Mouse (Mus musculus): ENCODE measurements around the gene Ikzf1. TPM values are rescaled to one million over a fixed set of nuclear protein-coding genes. Genes with fewer than 3 reads are reported as not detected.

The Ikzf1 gene
- polyA plus RNA-seq, 1 experiment: 645 TPM

DNA sequence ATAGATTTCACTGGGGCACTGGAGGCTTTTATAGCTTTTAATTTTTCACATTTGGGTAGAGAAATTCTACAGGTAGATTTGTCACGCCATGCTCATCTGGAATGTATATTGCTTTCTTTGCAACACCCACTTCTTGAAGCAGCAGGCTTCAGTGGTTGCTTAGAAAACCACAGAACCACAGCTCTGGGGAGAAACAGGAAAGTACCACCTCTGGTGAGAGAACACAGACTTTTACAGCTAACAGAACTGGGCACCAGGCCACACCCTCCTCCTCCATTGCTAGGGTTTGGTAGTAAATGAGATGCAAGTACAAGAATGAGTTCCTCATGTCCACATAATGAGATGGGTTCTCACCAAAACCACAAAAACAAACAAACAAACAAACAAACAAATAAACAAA, 81.3 kb downstream of the Ikzf1 start:
- Histone ChIP-seq H3K4me3 (ENCODE audit: control insufficient read depth, insufficient read depth, low read length) (no peak overlapping the region), H3K36me3 (ENCODE audit: control insufficient read depth, insufficient read depth, low read length) (peaks cover 84% of the 10 kb centered on the region), H3K27me3 (ENCODE audit: control insufficient read depth, insufficient read depth, low read length) (no peaks in the 10 kb centered on the region), H3K4me1 (replicated peaks; ENCODE audit: control insufficient read depth, insufficient read depth, low read length) (peaks cover 13% of the 10 kb centered on the region), H3K27ac (ENCODE audit: control insufficient read depth, insufficient read depth, low read length) (no peak overlapping the region)
- TF ChIP-seq CTCF (IDR thresholded peaks at IDR 0.05; ENCODE audit: borderline replicate concordance, control insufficient read depth, extremely low read depth, insufficient read depth, low read length, poor library complexity) (no peak), POLR2A (IDR thresholded peaks at IDR 0.05; ENCODE audit: control insufficient read depth, extremely low read depth, insufficient read depth, low read length, poor library complexity) (no peak)
- DNase-seq: peak; percentile 62
- WGBS: 8% methylated on average over 1 of the region's 1 CpGs

GRCm38 (mm10) chr11:11766736-11767135, 81.9 kb downstream of the Ikzf1 start:
- H3K27ac ChIP-seq (ENCODE audit: control insufficient read depth, insufficient read depth, low read length): no peak overlapping the region
- no peaks in the 10 kb centered on the region for H3K27me3 ChIP-seq (ENCODE audit: control insufficient read depth, insufficient read depth, low read length)
- no peak overlapping the region for H3K4me3 ChIP-seq (ENCODE audit: control insufficient read depth, insufficient read depth, low read length)
- no peak for TF ChIP-seq CTCF (IDR thresholded peaks at IDR 0.05; ENCODE audit: borderline replicate concordance, control insufficient read depth, extremely low read depth, insufficient read depth, low read length, poor library complexity)
- H3K36me3 ChIP-seq (ENCODE audit: control insufficient read depth, insufficient read depth, low read length): peaks cover 84% of the 10 kb centered on the region
- peaks cover 13% of the 10 kb centered on the region for H3K4me1 ChIP-seq (replicated peaks; ENCODE audit: control insufficient read depth, insufficient read depth, low read length)
- DNase-seq: no peak

DNA sequence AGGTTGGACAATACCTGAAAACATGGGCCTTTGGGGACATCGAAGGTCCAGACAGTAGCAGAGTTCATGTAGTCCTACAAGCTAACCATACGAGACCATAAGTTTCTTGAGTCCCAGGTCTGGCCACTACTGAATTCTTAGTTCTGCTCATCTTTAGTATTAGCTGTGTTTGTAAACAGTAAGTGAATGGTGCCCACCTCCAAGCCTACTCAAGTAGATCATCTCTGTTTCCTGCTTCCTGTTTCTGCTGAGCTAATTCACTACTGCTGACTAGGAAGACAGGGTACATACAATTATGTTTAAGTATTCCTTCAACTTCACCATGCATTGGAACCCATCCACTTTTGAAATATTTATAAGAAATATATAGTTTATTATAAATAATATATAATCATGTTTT, 83.3 kb downstream of the Ikzf1 start:
- Histone ChIP-seq H3K4me1 (replicated peaks; ENCODE audit: control insufficient read depth, insufficient read depth, low read length) (peaks cover 11% of the 10 kb centered on the region), H3K36me3 (ENCODE audit: control insufficient read depth, insufficient read depth, low read length) (peaks cover 84% of the 10 kb centered on the region), H3K4me3 (ENCODE audit: control insufficient read depth, insufficient read depth, low read length) (no peak overlapping the region), H3K27ac (ENCODE audit: control insufficient read depth, insufficient read depth, low read length) (no peak overlapping the region), H3K27me3 (ENCODE audit: control insufficient read depth, insufficient read depth, low read length) (no peaks in the 10 kb centered on the region)
- 99% methylated on average over 2 of the region's 2 CpGs for WGBS
- TF ChIP-seq POLR2A (IDR thresholded peaks at IDR 0.05; ENCODE audit: control insufficient read depth, extremely low read depth, insufficient read depth, low read length, poor library complexity): no peak
- no peak for TF ChIP-seq CTCF (IDR thresholded peaks at IDR 0.05; ENCODE audit: borderline replicate concordance, control insufficient read depth, extremely low read depth, insufficient read depth, low read length, poor library complexity)
- DNase-seq: no peak

DNA sequence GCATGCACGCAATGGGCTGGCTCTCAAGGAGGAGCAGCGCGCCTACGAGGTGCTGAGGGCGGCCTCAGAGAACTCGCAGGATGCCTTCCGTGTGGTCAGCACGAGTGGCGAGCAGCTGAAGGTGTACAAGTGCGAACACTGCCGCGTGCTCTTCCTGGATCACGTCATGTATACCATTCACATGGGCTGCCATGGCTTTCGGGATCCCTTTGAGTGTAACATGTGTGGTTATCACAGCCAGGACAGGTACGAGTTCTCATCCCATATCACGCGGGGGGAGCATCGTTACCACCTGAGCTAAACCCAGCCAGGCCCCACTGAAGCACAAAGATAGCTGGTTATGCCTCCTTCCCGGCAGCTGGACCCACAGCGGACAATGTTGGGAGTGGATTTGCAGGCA, 84.5 kb downstream of the Ikzf1 start:
- Histone ChIP-seq H3K4me3 (ENCODE audit: control insufficient read depth, insufficient read depth, low read length) (no peak overlapping the region), H3K27me3 (ENCODE audit: control insufficient read depth, insufficient read depth, low read length) (no peaks in the 10 kb centered on the region)
- no peak for DNase-seq

GRCm38 (mm10) chr11:11770691-11771090, 85.9 kb downstream of the Ikzf1 start:
- H3K36me3 ChIP-seq (ENCODE audit: control insufficient read depth, insufficient read depth, low read length): peaks cover 70% of the 10 kb centered on the region
- no peaks in the 10 kb centered on the region for H3K27me3 ChIP-seq (ENCODE audit: control insufficient read depth, insufficient read depth, low read length)
- no peak for DNase-seq
- H3K27ac ChIP-seq (ENCODE audit: control insufficient read depth, insufficient read depth, low read length): no peak overlapping the region
- 96% methylated on average over 3 of the region's 3 CpGs for WGBS
- H3K4me3 ChIP-seq (ENCODE audit: control insufficient read depth, insufficient read depth, low read length): no peak overlapping the region
- no peaks in the 10 kb centered on the region for H3K4me1 ChIP-seq (replicated peaks; ENCODE audit: control insufficient read depth, insufficient read depth, low read length)
- TF ChIP-seq CTCF (IDR thresholded peaks at IDR 0.05; ENCODE audit: borderline replicate concordance, control insufficient read depth, extremely low read depth, insufficient read depth, low read length, poor library complexity) (no peak), POLR2A (IDR thresholded peaks at IDR 0.05; ENCODE audit: control insufficient read depth, extremely low read depth, insufficient read depth, low read length, poor library complexity) (no peak)

More for the DNA sequence above, 84.5 kb downstream of the Ikzf1 start:
- peaks cover 77% of the 10 kb centered on the region for H3K36me3 ChIP-seq (ENCODE audit: control insufficient read depth, insufficient read depth, low read length)
- WGBS: 98% methylated on average over 20 of the region's 20 CpGs
- H3K27ac ChIP-seq (ENCODE audit: control insufficient read depth, insufficient read depth, low read length): no peak overlapping the region
- peaks cover 4% of the 10 kb centered on the region for H3K4me1 ChIP-seq (replicated peaks; ENCODE audit: control insufficient read depth, insufficient read depth, low read length)
- TF ChIP-seq POLR2A (IDR thresholded peaks at IDR 0.05; ENCODE audit: control insufficient read depth, extremely low read depth, insufficient read depth, low read length, poor library complexity) (no peak), CTCF (IDR thresholded peaks at IDR 0.05; ENCODE audit: borderline replicate concordance, control insufficient read depth, extremely low read depth, insufficient read depth, low read length, poor library complexity) (no peak)

- 93% methylated on average over 4 of the region's 4 CpGs for WGBS
- Histone ChIP-seq H3K4me1 (replicated peaks; ENCODE audit: control insufficient read depth, insufficient read depth, low read length) (no peaks in the 10 kb centered on the region), H3K4me3 (ENCODE audit: control insufficient read depth, insufficient read depth, low read length) (no peak overlapping the region), H3K36me3 (ENCODE audit: control insufficient read depth, insufficient read depth, low read length) (peaks cover 58% of the 10 kb centered on the region), H3K27me3 (ENCODE audit: control insufficient read depth, insufficient read depth, low read length) (no peaks in the 10 kb centered on the region), H3K27ac (ENCODE audit: control insufficient read depth, insufficient read depth, low read length) (no peak overlapping the region)
- no peak for DNase-seq
- TF ChIP-seq CTCF (IDR thresholded peaks at IDR 0.05; ENCODE audit: borderline replicate concordance, control insufficient read depth, extremely low read depth, insufficient read depth, low read length, poor library complexity) (no peak), POLR2A (IDR thresholded peaks at IDR 0.05; ENCODE audit: control insufficient read depth, extremely low read depth, insufficient read depth, low read length, poor library complexity) (no peak)
These were observed 87.4 kb downstream of the Ikzf1 start for GRCm38 (mm10) chr11:11772196-11772595.

DNA sequence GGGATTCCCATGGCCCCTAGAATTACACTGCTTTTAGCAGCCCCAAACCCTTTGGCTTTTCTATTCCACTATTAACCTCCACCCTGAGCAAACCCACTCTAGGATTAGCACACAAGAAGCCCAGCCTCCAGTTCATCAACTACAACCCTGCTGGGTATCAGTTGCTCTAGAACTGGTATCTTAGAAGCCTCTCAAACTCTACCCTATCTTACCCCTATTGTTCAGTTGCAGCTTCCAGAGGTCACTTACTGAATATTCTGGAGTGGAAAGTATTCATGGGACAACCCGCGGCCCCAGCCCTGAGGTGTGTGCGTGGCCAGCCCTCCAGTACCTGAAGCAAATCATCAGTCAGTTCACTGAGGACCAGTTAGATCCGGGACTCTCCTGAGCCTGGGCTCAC, 89.6 kb downstream of the Ikzf1 start:
- no peak overlapping the region for H3K27ac ChIP-seq (ENCODE audit: control insufficient read depth, insufficient read depth, low read length)
- no peaks in the 10 kb centered on the region for H3K4me1 ChIP-seq (replicated peaks; ENCODE audit: control insufficient read depth, insufficient read depth, low read length)
- WGBS: 96% methylated on average over 4 of the region's 4 CpGs

More for the DNA sequence above, 89.6 kb downstream of the Ikzf1 start:
- H3K4me3 ChIP-seq (ENCODE audit: control insufficient read depth, insufficient read depth, low read length): no peak overlapping the region
- DNase-seq: no peak
- peaks cover 39% of the 10 kb centered on the region for H3K36me3 ChIP-seq (ENCODE audit: control insufficient read depth, insufficient read depth, low read length)
- TF ChIP-seq CTCF (IDR thresholded peaks at IDR 0.05; ENCODE audit: borderline replicate concordance, control insufficient read depth, extremely low read depth, insufficient read depth, low read length, poor library complexity) (no peak), POLR2A (IDR thresholded peaks at IDR 0.05; ENCODE audit: control insufficient read depth, extremely low read depth, insufficient read depth, low read length, poor library complexity) (no peak)
- no peaks in the 10 kb centered on the region for H3K27me3 ChIP-seq (ENCODE audit: control insufficient read depth, insufficient read depth, low read length)
